Mouse (Mus musculus): Measurements from ENCODE around the gene Ugt8a.

Gene Ugt8a

DNA sequence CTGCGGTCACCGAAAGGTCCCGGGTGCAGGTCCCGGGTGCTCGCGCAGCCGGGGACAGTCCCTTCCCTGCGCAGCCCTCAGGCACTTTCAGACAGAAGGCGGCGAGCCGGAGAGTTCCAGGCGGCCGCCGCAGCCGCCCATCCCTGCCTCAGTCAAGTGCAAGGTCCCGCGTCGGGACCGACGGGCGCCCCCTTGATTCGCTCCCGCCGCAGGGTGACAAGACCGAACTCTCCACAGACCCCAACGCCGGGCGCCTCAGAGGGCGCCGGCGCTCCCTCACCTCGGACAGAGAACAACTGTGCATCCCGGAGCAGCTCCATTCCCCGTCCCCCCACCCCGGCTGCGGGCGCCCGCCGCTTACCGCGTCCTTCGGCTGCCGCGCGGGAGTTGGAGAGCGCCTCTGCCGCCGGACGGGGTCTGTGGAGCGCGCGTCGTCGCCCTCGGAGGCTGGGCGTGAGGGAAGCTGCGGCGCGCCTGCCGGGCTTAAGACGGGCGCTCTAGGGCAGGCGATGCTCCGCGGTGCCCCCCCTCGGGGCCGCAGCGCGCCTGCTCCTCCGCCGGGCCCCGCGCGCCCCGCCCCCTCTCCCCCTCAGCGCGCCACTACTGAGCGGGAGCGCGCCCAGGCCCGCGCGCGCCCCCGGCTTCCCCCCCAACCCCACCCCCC, at the start of gene Ugt8a:
Gene Ugt8a, minus strand, starts transcription at position 528 of the 664 bp plus-strand sequence.
- peak; percentile 76 for DNase-seq (ENCODE audit: low read depth, low spot score)

GRCm38 (mm10) chr3:125986639-125987038, 48.2 kb upstream of the Ugt8a start:
- no peak for DNase-seq (ENCODE audit: low read depth, low spot score)

DNA sequence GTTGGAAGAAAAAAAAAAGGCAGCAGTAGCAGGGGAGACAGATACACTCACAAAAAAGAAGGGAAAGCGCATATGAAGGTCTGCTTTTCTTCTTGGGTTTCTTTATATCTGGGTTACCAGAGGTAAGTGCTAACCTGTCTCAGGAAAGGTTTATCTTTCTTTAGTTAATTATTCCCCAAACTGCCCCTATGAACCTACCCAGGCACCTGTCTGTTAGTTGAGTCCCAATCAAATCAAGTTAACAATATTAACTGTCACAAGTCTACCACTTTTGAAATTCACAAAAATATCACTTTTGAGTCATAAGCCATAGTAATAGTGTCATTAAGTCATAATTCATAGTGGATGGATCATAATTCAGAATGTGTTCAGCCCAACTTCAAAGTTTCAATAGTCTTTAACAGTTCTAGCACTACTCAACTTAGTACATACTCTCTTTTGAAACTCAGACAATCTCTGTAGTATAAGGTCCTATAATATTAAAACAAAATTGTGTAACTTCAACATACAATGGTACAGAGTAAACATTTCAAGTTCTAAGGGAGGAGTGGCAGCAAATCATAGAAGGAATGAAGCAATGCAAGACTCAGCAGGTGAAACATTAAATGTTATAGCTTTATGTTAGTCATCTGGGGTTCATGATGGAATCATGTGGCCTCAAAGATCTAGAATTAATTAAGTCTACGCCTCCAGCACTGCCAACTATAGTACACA, 45.4 kb upstream of the Ugt8a start:
- DNase-seq (ENCODE audit: low read depth, low spot score), result no peak

DNA sequence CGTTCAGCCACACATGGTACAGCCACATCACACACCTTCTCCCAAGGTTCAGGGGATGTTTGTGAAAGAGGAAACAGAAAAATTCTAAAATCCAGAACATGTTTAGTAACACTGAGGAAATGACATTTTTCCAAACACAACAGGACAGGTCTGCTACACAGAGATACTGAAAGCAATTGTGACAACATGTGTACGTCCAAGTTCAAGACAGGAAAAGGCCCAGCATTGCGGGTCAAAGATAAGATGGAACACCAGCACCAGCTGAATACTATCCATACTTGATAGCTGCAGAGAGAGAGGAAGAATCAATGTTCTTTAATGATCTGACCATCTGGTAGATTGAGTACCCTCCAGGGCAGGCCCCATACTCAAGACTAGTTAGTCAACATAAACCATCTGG, 41.1 kb upstream of the Ugt8a start:
- DNase-seq (ENCODE audit: low read depth, low spot score), result no peak

- DNase-seq (ENCODE audit: low read depth, low spot score), result no peak
Observed at GRCm38 (mm10) chr3:125975899-125976298, 37.5 kb upstream of the Ugt8a start.

- no peak for DNase-seq (ENCODE audit: low read depth, low spot score)
Observed at GRCm38 (mm10) chr3:125969458-125969857, 31.0 kb upstream of the Ugt8a start.

DNA sequence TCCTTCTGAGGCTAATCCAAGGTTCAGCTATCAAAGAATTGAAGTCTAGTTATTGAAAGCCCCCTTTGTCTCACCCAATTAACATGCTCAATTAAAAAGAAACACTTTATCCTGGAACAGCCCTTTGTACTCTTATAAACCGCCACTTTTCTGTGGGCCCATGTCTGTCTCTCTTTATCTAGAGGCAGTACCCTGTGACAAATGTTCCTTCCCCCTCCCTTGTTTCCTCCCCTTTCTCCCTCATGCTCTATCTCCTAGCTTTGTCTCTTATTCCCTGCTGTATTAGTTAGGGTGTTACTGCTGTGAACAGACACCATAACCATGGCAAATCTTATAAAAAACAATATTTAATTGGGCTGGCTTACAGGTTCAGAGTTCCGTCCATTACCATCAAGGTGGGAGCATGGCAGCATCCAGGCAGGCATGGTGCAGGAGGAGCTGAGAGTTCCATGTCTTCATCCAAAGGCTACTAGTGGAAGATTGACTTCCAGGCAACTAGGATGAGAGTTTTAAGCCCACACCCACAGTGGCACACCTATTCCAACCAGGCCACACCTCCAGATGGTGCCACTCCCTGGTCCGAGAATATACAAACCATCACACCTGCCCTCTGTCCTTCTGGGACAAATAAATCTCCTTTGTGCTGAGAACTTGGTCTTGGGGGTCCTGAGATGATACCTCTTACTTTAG, 17.9 kb upstream of the Ugt8a start:
- DNase-seq (ENCODE audit: low read depth, low spot score), result no peak

DNA sequence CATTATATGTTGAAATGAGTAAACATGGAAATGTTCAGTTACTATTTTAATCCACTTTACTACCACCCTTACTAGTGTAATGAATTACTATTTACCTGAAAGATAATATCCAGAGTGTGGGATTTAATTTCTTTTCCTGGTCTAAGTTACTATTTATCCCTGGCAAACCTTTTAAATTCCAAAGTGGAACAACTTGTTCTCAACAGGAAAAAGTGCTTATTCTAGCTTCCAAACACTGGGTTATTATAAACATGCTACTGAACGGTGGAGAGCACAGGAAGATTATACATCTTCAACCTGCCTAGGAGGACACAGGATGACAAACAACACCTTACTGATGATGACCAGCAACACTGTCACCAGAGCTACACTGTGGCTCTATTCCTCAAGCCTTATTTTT, 16.5 kb upstream of the Ugt8a start:
- no peak for DNase-seq (ENCODE audit: low read depth, low spot score)

- no peak for DNase-seq (ENCODE audit: low read depth, low spot score)
Observed at GRCm38 (mm10) chr3:125940811-125941210, 2.4 kb upstream of the Ugt8a start.

DNA sequence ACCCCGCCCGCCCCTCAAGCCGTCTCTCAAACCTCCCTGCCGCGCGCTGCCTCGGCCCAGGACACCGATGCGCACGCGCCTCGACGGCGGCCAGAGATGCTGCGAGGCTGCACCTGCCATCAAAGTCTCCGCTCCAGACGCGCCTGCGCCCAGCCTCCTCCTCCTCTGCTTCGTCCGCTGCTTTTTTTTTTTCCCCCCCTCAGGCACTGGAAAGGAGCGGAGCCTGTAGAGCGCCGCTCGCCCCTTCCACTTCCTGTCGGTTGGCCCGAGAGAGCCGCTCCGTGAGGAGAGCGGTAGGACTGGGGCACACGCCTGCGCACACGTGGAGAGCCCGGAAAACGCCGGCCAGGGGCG, 314 bp upstream of the Ugt8a start:
- DNase-seq (ENCODE audit: low read depth, low spot score), result peak; percentile 87

GRCm38 (mm10) chr3:125937536-125938091, 805 bp downstream of the Ugt8a start:
- peak; percentile 56 for DNase-seq (ENCODE audit: low read depth, low spot score)

- DNase-seq (ENCODE audit: low read depth, low spot score), result no peak
Observed at GRCm38 (mm10) chr3:125935796-125936195, 2.6 kb downstream of the Ugt8a start.

GRCm38 (mm10) chr3:125932594-125933237, 5.7 kb downstream of the Ugt8a start:
- DNase-seq (ENCODE audit: low read depth, low spot score), result no peak

GRCm38 (mm10) chr3:125931059-125931458, 7.4 kb downstream of the Ugt8a start:
- no peak for DNase-seq (ENCODE audit: low read depth, low spot score)

DNA sequence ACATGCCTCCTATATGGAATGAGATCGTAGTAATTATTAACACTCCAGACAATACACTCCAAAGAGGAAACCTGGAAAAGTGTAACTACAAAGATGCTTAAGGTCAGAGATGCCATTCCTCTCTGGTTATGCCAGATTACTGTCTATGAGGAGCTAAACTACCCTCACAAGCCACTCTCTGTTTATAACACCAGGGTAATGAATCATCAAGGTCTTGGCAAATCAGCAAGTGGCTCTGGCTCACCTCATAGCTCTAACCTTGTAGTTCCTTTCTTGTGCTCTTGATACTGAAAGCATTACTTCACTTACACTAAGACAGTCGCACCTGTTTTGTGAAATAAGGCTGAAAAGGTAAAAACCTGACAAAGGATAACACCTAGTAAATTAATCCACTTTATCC, 17.5 kb downstream of the Ugt8a start:
- DNase-seq (ENCODE audit: low read depth, low spot score), result no peak

- no peak for DNase-seq (ENCODE audit: low read depth, low spot score)
Observed at GRCm38 (mm10) chr3:125898976-125899375, 39.4 kb downstream of the Ugt8a start.

GRCm38 (mm10) chr3:125887109-125887508, 51.3 kb downstream of the Ugt8a start:
- DNase-seq (ENCODE audit: low read depth, low spot score), result no peak

DNA sequence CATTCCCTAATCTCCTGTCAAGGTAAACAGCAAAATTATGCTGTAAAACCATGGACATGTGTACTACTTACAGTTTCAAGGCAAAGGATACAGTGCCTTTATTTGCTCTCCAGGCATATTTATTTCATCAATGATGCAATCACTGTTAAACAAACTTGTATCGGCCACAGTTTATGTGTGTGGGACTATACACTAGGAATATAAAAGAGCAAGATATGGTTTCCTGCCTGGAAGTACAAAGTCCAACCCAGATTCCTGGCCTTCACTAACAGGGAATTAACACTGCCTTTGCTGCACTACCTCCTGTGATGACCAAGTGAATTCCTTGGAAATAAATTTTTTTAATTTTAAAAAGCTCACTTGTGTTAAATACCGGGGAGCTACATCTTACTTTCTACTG, 53.5 kb downstream of the Ugt8a start:
- no peak for DNase-seq (ENCODE audit: low read depth, low spot score)

DNA sequence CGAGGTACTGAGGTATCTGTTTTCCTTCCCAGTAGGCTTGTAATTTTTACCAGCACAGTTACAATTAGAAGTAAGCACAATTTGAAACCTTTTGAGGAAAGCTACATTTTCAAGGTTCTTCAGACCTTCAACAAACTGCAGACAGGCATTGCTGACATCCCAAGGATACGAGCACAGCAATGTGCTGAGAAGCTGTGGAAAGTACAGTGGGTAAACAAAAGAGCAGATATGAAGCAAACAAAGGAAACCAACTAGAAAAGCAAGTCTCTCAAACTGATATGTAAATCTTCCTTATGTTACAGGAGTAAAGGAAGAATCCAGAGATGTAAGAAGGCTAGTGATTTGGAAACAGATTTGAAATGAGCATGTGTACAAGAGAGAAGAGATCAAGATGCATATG, 54.0 kb downstream of the Ugt8a start:
- no peak for DNase-seq (ENCODE audit: low read depth, low spot score)

DNA sequence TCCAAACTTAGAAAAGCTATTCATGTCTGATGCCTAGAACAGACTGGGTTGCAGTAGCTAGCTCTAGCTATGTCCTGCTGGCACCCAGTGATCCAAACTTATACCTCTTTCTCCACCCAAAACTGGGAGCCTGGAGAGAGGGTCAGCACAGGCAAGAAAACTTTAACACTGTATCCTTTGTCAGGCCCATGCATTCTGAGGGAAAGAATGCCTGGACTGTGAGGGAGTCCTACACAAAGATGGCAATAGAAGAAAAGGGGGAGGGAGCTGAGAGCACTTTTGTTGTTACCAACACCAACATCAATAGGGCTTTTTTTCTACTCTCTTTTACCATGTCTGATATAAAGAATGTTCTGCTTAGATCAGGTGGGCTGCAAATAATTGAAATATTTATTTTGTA, 55.4 kb downstream of the Ugt8a start:
- no peak for DNase-seq (ENCODE audit: low read depth, low spot score)

GRCm38 (mm10) chr3:125881835-125882234, 56.6 kb downstream of the Ugt8a start:
- DNase-seq (ENCODE audit: low read depth, low spot score), result no peak

- no peak for DNase-seq (ENCODE audit: low read depth, low spot score)
Observed at GRCm38 (mm10) chr3:125874371-125874770, 64.0 kb downstream of the Ugt8a start.

Data from R1 (cell line).